In genomic region chr9:55560960-55561359, GRCm38 (mm10) we compare ENCODE assay signal across 22 mouse cellular contexts. TPM values are rescaled to one million over a fixed set of nuclear protein-coding genes. Genes with fewer than 3 reads are reported as not detected.
DNase-seq lines count a peak whose midpoint lies in the region; ATAC-seq lines count a peak whose summit lies in the region.
"Had no signal": no experiment of that assay in that cellular context is flagged by ENCODE, and none has a peak within 500 bp of the region (broad histone marks: within the 10 kb centered on the region; RNA-seq: fewer than 3 reads in every experiment).

No protein-coding gene starts in this region.

- no peaks in the 10 kb centered on the region for H3K9me3 ChIP-seq in embryonic facial prominence, embryonic 13.5 days
- no peaks in the 10 kb centered on the region for H3K9me3 ChIP-seq in embryonic facial prominence, embryonic 10.5 days
- H3K9me3 ChIP-seq: embryonic facial prominence, embryonic 12.5 days; forebrain, embryonic 10.5 days; heart, embryonic 10.5 days; heart, embryonic 15.5 days; hindbrain, embryonic 10.5 days had no signal

- no peak for DNase-seq in embryonic facial prominence, embryonic 10.5 days (ENCODE audit: low spot score)
- DNase-seq in lung, adult 18-20 months = peak; percentile 44 to 72
- no peak for DNase-seq in lung, postnatal 25 days (ENCODE audit: low spot score)
- peak; percentile 71 for DNase-seq in 416B (ENCODE audit: low read depth)
- DNase-seq in fibroblast of lung, adult 2 months (ENCODE audit: low read depth) = peak; percentile 37
- DNase-seq in cerebellum, postnatal 36 days = no peak
- DNase-seq: adrenal gland, adult 8-10 months; adrenal gland, postnatal 36 days; cerebellum, adult 2 months; cerebellum, postnatal 10 days; embryo, embryonic 11 days; gastrocnemius, postnatal 36 days; heart, adult 18-20 months; heart, postnatal 14 days had no signal

- 0 out of 2 replicates have a peak, but pooled peaks cover 4% of the 10 kb centered on the region for H3K4me1 ChIP-seq in embryonic facial prominence, embryonic 13.5 days
- peaks cover 20% of the 10 kb centered on the region for H3K4me1 ChIP-seq in embryonic facial prominence, embryonic 10.5 days
- H3K4me1 ChIP-seq: forebrain, embryonic 10.5 days; heart, embryonic 15.5 days; hindbrain, embryonic 10.5 days had no signal

- peak overlapping the region; percentile 33; the same call in 1 of the 2 replicates for H3K27ac ChIP-seq in embryonic facial prominence, embryonic 13.5 days
- H3K27ac ChIP-seq in embryonic facial prominence, embryonic 10.5 days (replicated peaks) = no peak overlapping the region
- H3K27ac ChIP-seq: embryonic facial prominence, embryonic 12.5 days; forebrain, embryonic 10.5 days; heart, embryonic 10.5 days; heart, embryonic 15.5 days; hindbrain, embryonic 10.5 days; hindbrain, embryonic 14.5 days had no signal

- no peak overlapping the region for H3K9ac ChIP-seq in embryonic facial prominence, embryonic 13.5 days
- H3K9ac ChIP-seq: embryonic facial prominence, embryonic 12.5 days; heart, embryonic 15.5 days; hindbrain, embryonic 14.5 days had no signal

- no peak for ATAC-seq in embryonic facial prominence, embryonic 13.5 days (ENCODE audit: insufficient number of reproducible peaks, insufficient read depth, low FRiP score, low TSS enrichment, low read depth)
- ATAC-seq: forebrain, embryonic 14.5 days had no signal

- no peak overlapping the region for H3K4me2 ChIP-seq in embryonic facial prominence, embryonic 13.5 days
- H3K4me2 ChIP-seq: embryonic facial prominence, embryonic 12.5 days; heart, embryonic 15.5 days; hindbrain, embryonic 14.5 days had no signal

- no peaks in the 10 kb centered on the region for H3K27me3 ChIP-seq in embryonic facial prominence, embryonic 13.5 days
- H3K27me3 ChIP-seq in embryonic facial prominence, embryonic 10.5 days (replicated peaks; ENCODE audit: low read depth, poor library complexity, severe bottlenecking) = no peaks in the 10 kb centered on the region
- H3K27me3 ChIP-seq: embryonic facial prominence, embryonic 12.5 days; heart, embryonic 15.5 days had no signal

- no peaks in the 10 kb centered on the region for H3K36me3 ChIP-seq in embryonic facial prominence, embryonic 13.5 days
- no peaks in the 10 kb centered on the region for H3K36me3 ChIP-seq in embryonic facial prominence, embryonic 10.5 days (replicated peaks)
- H3K36me3 ChIP-seq: embryonic facial prominence, embryonic 12.5 days; forebrain, embryonic 10.5 days; heart, embryonic 10.5 days; heart, embryonic 15.5 days; hindbrain, embryonic 10.5 days had no signal

- WGBS in embryonic facial prominence, embryonic 13.5 days = 53% methylated on average over 1 of the region's 1 CpGs
- 93% methylated on average over 1 of the region's 1 CpGs for WGBS in embryonic facial prominence, embryonic 10.5 days

- no peak overlapping the region for H3K4me3 ChIP-seq in embryonic facial prominence, embryonic 13.5 days
- H3K4me3 ChIP-seq in embryonic facial prominence, embryonic 10.5 days = no peak overlapping the region
- H3K4me3 ChIP-seq: embryonic facial prominence, embryonic 12.5 days; forebrain, embryonic 10.5 days; heart, embryonic 10.5 days; heart, embryonic 15.5 days; hindbrain, embryonic 10.5 days had no signal

RNA-seq across cellular contexts. Expression of gene Isl2, which starts 22.5 kb away (rescaled TPM):
- 3.3 and 4.0 TPM in 2 replicates for polyA plus RNA-seq in embryonic facial prominence, embryonic 13.5 days (2015; fragmentation: Nextera tagmentation; extraction: Ambion mirVana)
- 18.7 and 20.4 TPM in 2 replicates for polyA plus RNA-seq in embryonic facial prominence, embryonic 10.5 days (2016; fragmentation: Nextera tagmentation; extraction: Ambion mirVana)

RNA-seq across cellular contexts. Expression of gene Etfa, which starts 48.9 kb away (rescaled TPM):
- polyA plus RNA-seq in embryonic facial prominence, embryonic 13.5 days (2015; fragmentation: Nextera tagmentation; extraction: Ambion mirVana) = 176 and 189 TPM in 2 replicates
- polyA plus RNA-seq in embryonic facial prominence, embryonic 10.5 days (2016; fragmentation: Nextera tagmentation; extraction: Ambion mirVana) = 156 and 159 TPM in 2 replicates

Comparison
In these comparisons a context has a peak if more than half of its experiments do, and no peak if none do; other contexts are left out.
1. DNase-seq: peak in lung, adult 18-20 months (2 of 2), 416B (single experiment) and fibroblast of lung, adult 2 months (single experiment); none in embryonic facial prominence, embryonic 10.5 days (single experiment), lung, postnatal 25 days (single experiment) and cerebellum, postnatal 36 days (0 of 2).